Mouse (Mus musculus) lung, adult 2 months (tissue): ENCODE data around the gene Trim44. TPM values are rescaled to one million over a fixed set of nuclear protein-coding genes. Genes with fewer than 3 reads are reported as not detected.

Source experiments
- DNase-seq: peaks from one replicate; pipeline ENCODE4 v3.0.0; 2022
- H3K4me1 ChIP-seq: fragments of 200-500 bp; 2 replicates; pipeline ENCODE4 v1.6.1; 2011; ENCODE audit warnings: low read length; ENCODE audit not compliant: control insufficient read depth, insufficient read depth
- H3K4me3 ChIP-seq: fragments of 200-500 bp; replicated peaks from 2 replicates; pipeline ENCODE3; 2011; ENCODE audit warnings: low read depth, mild to moderate bottlenecking, control low read depth, low read length; ENCODE audit errors: extremely low read depth
- CTCF ChIP-seq: fragments of 200-500 bp; IDR thresholded peaks from 2 replicates; pipeline ENCODE4 v1.5.1; 2011; ENCODE audit warnings: mild to moderate bottlenecking, low read length, control low read depth; ENCODE audit not compliant: insufficient read depth
- POLR2A ChIP-seq: fragments of 200-500 bp; IDR thresholded peaks from 2 replicates; pipeline ENCODE4 v1.6.1; 2011; ENCODE audit warnings: low read depth, mild to moderate bottlenecking, control low read depth, low read length, borderline replicate concordance; ENCODE audit errors: extremely low read depth
- WGBS: fragments of 180-500 bp; shearing (Covaris S2); methylation state at CpG from one replicate; pipeline ENCODE4 v1.1.7; 2018; 5-methylcytosine and 5-hydroxymethylcytosine counted together
- polyA plus RNA-seq: library from polyadenylated mRNA; depleted of rRNA; stranded (reverse); fragments of >200 nt; gene quantifications from 2 replicates; pipeline ENCODE4 v1.2.3, GENCODE M21; 2012; rRNA removed

Trim44 gene
- 26.9 and 34.2 TPM in 2 replicates for polyA plus RNA-seq

- H3K4me1 ChIP-seq: no peaks in the 10 kb centered on the region; the same call in 1 of the 2 replicates
- DNase-seq: no peak
- 36% methylated on average over 14 of the region's 14 CpGs for WGBS
- no peak within 1 kb of the TSS for H3K4me3 ChIP-seq
- TF ChIP-seq POLR2A (no peak), CTCF (no peak)
Observed at GRCm38 (mm10) chr2:102407363-102408184, at the start of gene Trim44. TSS of gene Trim44 (minus strand) at chr2:102407828.

- 81% methylated on average over 1 of the region's 1 CpGs for WGBS
- DNase-seq: no peak
- no peak for TF ChIP-seq POLR2A
- peaks cover 7% of the 10 kb centered on the region; the same call in 1 of the 2 replicates for H3K4me1 ChIP-seq
- no peak overlapping the region for H3K4me3 ChIP-seq
Observed at GRCm38 (mm10) chr2:102455126-102455525, 47.5 kb upstream of the Trim44 start.

- no peak overlapping the region for H3K4me3 ChIP-seq
- 17% methylated on average over 3 of the region's 3 CpGs for WGBS
- H3K4me1 ChIP-seq: peaks cover 7% of the 10 kb centered on the region
- DNase-seq: no peak
- TF ChIP-seq CTCF (peak; percentile 16; the same call in 1 of the 2 replicates), POLR2A (no peak)
Observed at GRCm38 (mm10) chr2:102453447-102453846, 45.8 kb upstream of the Trim44 start.

- Histone ChIP-seq H3K4me1 (peaks cover 7% of the 10 kb centered on the region), H3K4me3 (peak within 1 kb of the TSS; percentile 51)
- 1% methylated on average over 45 of the region's 49 CpGs for WGBS
- DNase-seq: peak; percentile 48
- TF ChIP-seq POLR2A (no peak), CTCF (no peak)
Observed at GRCm38 (mm10) chr2:102451671-102452549, 44.3 kb upstream of the Trim44 start, which contains the start of gene Fjx1. TSS of gene Fjx1 (minus strand) at chr2:102452499.

- under 1% methylated on average over 109 of the region's 109 CpGs for WGBS
- H3K4me3 ChIP-seq: peak overlapping the region; percentile 51
- DNase-seq: peak; percentile 54
- H3K4me1 ChIP-seq: peaks cover 7% of the 10 kb centered on the region
- TF ChIP-seq CTCF (no peak), POLR2A (no peak)
Observed at GRCm38 (mm10) chr2:102450761-102451670, 43.4 kb upstream of the Trim44 start.

GRCm38 (mm10) chr2:102450248-102450760 lies 42.7 kb upstream of the Trim44 start:
- DNase-seq: no peak
- TF ChIP-seq POLR2A: no peak
- TF ChIP-seq CTCF: no peak
- under 1% methylated on average over 43 of the region's 43 CpGs for WGBS
- Histone ChIP-seq H3K4me1 (peaks cover 7% of the 10 kb centered on the region), H3K4me3 (peak overlapping the region; percentile 19)

- Histone ChIP-seq H3K4me1 (peaks cover 7% of the 10 kb centered on the region), H3K4me3 (peak overlapping the region; percentile 19)
- TF ChIP-seq CTCF (no peak), POLR2A (no peak)
- WGBS: 11% methylated on average over 17 of the region's 17 CpGs
- DNase-seq: no peak
Observed at GRCm38 (mm10) chr2:102449630-102450247, 42.1 kb upstream of the Trim44 start.

GRCm38 (mm10) chr2:102449056-102449455 lies 41.4 kb upstream of the Trim44 start:
- no peak for DNase-seq
- H3K4me3 ChIP-seq: no peak overlapping the region
- TF ChIP-seq POLR2A (no peak), CTCF (no peak)
- peaks cover 7% of the 10 kb centered on the region for H3K4me1 ChIP-seq
- 72% methylated on average over 1 of the region's 1 CpGs for WGBS
